Mouse (Mus musculus): ENCODE data around the gene 4833439L19Rik. TPM values are rescaled to one million over a fixed set of nuclear protein-coding genes. Genes with fewer than 3 reads are reported as not detected.
"Not testable (repeated sequence)": the region's sequence is repeated elsewhere in the genome, so short reads cannot be mapped to it uniquely, and the experiment has no call there.

The 4833439L19Rik gene
- 262 and 268 TPM in 2 replicates for polyA plus RNA-seq (2014; fragmentation: Nextera tagmentation; extraction: Ambion mirVana)

DNA sequence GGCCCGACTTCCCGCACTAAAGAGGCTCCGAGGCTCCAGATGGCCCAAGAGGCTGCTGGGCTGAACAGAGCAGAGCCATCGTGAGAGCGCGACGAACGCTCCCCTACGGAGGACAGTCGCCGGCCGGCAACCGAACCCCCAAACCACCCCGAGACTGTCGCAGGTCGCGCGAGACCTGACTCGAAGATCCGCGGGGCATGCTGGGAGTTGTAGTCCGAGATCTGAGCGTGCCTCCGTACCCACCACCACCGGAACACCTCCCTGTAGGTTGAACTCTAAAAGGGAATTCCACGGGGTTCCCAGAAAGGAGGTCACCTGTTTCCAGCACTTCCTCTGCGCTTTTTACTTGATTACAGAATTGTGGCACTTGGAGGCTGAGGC is at the start of gene 4833439L19Rik:
TSS of gene 4833439L19Rik (minus strand) at position 235 of the 381 bp plus-strand sequence.
- Histone ChIP-seq H3K4me1 (replicated peaks; ENCODE audit: control insufficient read depth, insufficient read depth, low read length) (no peaks in the 10 kb centered on the region), H3K9ac (ENCODE audit: low read depth, low read length) (peak within 1 kb of the TSS; percentile 99), H3K4me2 (replicated peaks; ENCODE audit: low read depth, low read length) (peak within 1 kb of the TSS; percentile 51), H3K27me3 (ENCODE audit: control insufficient read depth, insufficient read depth, low read length) (no peaks in the 10 kb centered on the region), H3K4me3 (ENCODE audit: low read depth, low read length) (peak within 1 kb of the TSS; percentile 99), H3K27ac (ENCODE audit: low read depth, low read length) (peak within 1 kb of the TSS; percentile 74), H3K9me3 (ENCODE audit: control insufficient read depth, low read length) (no peaks in the 10 kb centered on the region), H3K36me3 (ENCODE audit: control insufficient read depth, insufficient read depth, low read length) (no peaks in the 10 kb centered on the region)
- DNase-seq (ENCODE audit: low spot score) (peak; percentile 99), ATAC-seq (ENCODE audit: low FRiP score) (peak; percentile 91)
- 0% methylated on average over 24 of the region's 27 CpGs for WGBS

DNA sequence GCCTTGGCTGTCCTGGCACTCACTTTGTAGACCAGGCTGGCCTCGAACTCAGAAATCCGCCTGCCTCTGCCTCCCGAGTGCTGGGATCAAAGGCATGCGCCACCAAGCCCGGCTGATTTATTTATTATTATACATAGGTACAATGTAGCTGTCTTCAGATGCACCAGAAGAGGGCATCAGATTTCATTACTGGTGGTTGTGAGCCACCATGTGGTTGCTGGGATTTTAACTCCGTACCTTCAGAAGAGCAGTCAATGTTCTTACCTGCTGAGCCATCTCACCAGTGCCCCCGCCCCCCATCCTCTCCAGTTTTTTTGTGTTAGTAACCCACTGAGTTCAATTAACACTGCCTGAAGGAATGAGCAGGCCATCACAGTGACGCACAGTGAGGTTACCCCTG is 47.9 kb upstream of the 4833439L19Rik start:
- H3K27ac ChIP-seq (ENCODE audit: low read depth, low read length); ATAC-seq (ENCODE audit: low FRiP score); H3K4me3 ChIP-seq (ENCODE audit: low read depth, low read length); H3K9me3 ChIP-seq (ENCODE audit: control insufficient read depth, low read length); DNase-seq (ENCODE audit: low spot score); H3K9ac ChIP-seq (ENCODE audit: low read depth, low read length); H3K27me3 ChIP-seq (ENCODE audit: control insufficient read depth, insufficient read depth, low read length); H3K4me1 ChIP-seq (replicated peaks; ENCODE audit: control insufficient read depth, insufficient read depth, low read length); H3K36me3 ChIP-seq (ENCODE audit: control insufficient read depth, insufficient read depth, low read length); H3K4me2 ChIP-seq (replicated peaks; ENCODE audit: low read depth, low read length): not testable (repeated sequence)
- WGBS: 81% methylated on average over 8 of the region's 8 CpGs

DNA sequence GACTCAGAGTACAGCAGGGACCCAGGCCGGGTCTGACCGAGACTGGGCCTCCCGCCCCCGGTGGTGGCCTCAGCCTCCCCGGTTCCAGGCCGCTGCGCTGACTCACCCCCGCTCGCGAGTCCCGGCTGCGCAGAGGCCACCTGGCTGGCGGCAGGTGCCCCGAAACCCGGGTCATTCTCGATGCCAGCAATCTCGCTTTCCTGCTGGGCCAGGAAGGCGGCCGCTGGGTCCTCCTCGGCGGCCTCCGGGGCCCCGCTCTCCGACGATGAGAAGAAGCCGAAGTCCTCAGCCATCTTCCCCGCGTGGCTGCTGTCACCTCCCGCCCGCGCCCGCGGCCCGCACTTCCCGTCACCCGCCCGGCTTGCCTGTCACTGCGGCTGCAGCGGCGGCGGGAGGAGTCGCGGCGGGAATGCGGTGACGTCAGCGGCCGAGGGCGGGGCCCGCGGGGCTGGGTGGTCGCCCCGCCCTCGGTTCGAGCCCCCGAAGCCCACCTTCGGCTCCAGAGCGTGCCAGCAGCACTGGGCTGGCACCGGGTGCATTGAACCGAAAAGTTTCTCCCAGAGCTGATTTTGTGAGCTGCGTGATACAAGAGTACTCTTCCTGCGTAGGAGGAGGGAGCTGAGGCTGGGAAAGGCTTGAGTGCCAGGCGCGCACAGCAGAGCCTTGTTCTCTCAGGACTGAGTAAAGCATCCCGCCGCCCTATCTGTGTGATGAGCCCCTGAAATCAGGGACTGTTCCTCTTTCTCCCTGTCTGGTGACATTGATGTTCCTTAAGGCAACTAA is 45.9 kb upstream of the 4833439L19Rik start, which contains the start of gene Cltb:
TSS of gene Cltb (minus strand) at position 373 of the 783 bp plus-strand sequence.
- no peaks in the 10 kb centered on the region for H3K36me3 ChIP-seq (ENCODE audit: control insufficient read depth, insufficient read depth, low read length)
- H3K27me3 ChIP-seq (ENCODE audit: control insufficient read depth, insufficient read depth, low read length): no peaks in the 10 kb centered on the region

DNA sequence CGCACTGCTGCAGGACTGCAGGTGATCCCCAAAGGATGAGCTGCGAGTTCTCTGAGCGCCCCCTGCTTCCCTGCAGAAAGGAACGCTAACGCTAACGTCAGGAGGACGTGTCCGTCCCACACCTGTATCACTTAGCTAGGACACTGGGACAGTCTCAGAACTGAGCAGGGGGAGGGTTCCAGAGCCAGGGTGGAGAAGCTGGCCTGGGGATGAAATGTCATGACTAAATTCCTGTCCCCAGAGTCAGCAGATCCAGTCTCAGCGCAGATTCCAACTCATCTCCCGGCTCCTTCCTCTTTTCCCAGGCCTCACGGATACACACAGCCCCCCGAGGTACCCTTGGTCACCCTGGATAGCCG is 45.4 kb upstream of the 4833439L19Rik start:
- H3K27me3 ChIP-seq (ENCODE audit: control insufficient read depth, insufficient read depth, low read length): no peaks in the 10 kb centered on the region
- H3K4me3 ChIP-seq (ENCODE audit: low read depth, low read length): peak overlapping the region; percentile 57
- DNase-seq (ENCODE audit: low spot score) (no peak), ATAC-seq (ENCODE audit: low FRiP score) (no peak)
- H3K4me2 ChIP-seq (replicated peaks; ENCODE audit: low read depth, low read length): peak overlapping the region; percentile 80
- no peaks in the 10 kb centered on the region for H3K36me3 ChIP-seq (ENCODE audit: control insufficient read depth, insufficient read depth, low read length)
- no peaks in the 10 kb centered on the region; the same call in 1 of the 2 replicates for H3K4me1 ChIP-seq (replicated peaks; ENCODE audit: control insufficient read depth, insufficient read depth, low read length)
- 8% methylated on average over 10 of the region's 13 CpGs for WGBS
- H3K9me3 ChIP-seq (ENCODE audit: control insufficient read depth, low read length): no peaks in the 10 kb centered on the region
- peak overlapping the region; percentile 72 for H3K9ac ChIP-seq (ENCODE audit: low read depth, low read length)
- no peak overlapping the region for H3K27ac ChIP-seq (ENCODE audit: low read depth, low read length)

More for the DNA sequence above, 45.9 kb upstream of the 4833439L19Rik start, which contains the start of gene Cltb:
- Histone ChIP-seq H3K9ac (ENCODE audit: low read depth, low read length) (peak within 1 kb of the TSS; percentile 72), H3K4me2 (replicated peaks; ENCODE audit: low read depth, low read length) (peak within 1 kb of the TSS; percentile 80), H3K9me3 (ENCODE audit: control insufficient read depth, low read length) (no peaks in the 10 kb centered on the region), H3K4me3 (ENCODE audit: low read depth, low read length) (peak within 1 kb of the TSS; percentile 57), H3K4me1 (replicated peaks; ENCODE audit: control insufficient read depth, insufficient read depth, low read length) (no peaks in the 10 kb centered on the region; the same call in 1 of the 2 replicates), H3K27ac (ENCODE audit: low read depth, low read length) (no peak within 1 kb of the TSS)
- peak; percentile 73 for ATAC-seq (ENCODE audit: low FRiP score)
- peak; percentile 89 for DNase-seq (ENCODE audit: low spot score)
- WGBS: under 1% methylated on average over 54 of the region's 66 CpGs

DNA sequence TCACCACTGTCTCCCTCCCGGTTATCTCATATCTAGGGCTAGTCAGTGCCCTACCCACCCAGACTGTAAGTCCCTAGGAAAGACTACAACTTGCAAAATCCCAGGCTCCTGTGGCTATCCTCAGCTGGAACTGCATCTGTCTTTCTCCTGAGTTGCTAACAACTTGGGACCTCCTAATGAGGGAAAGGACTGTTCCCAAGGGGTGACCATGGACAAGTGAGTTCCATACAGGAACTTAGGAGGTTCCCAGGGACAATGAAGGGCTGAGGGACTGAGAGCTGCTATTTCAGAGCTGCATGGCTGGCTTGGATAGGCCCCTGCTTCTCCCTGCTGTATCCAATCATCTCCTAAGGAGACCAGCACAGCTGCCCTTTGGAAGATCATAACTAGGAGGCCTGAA is 44.1 kb upstream of the 4833439L19Rik start:
- H3K27ac ChIP-seq (ENCODE audit: low read depth, low read length): no peak overlapping the region
- no peak overlapping the region for H3K4me3 ChIP-seq (ENCODE audit: low read depth, low read length)
- no peaks in the 10 kb centered on the region; the same call in 1 of the 2 replicates for H3K4me1 ChIP-seq (replicated peaks; ENCODE audit: control insufficient read depth, insufficient read depth, low read length)
- H3K27me3 ChIP-seq (ENCODE audit: control insufficient read depth, insufficient read depth, low read length): no peaks in the 10 kb centered on the region
- WGBS: 33% methylated on average over 1 of the region's 1 CpGs
- no peaks in the 10 kb centered on the region for H3K9me3 ChIP-seq (ENCODE audit: control insufficient read depth, low read length)
- H3K36me3 ChIP-seq (ENCODE audit: control insufficient read depth, insufficient read depth, low read length): no peaks in the 10 kb centered on the region
- no peak overlapping the region for H3K9ac ChIP-seq (ENCODE audit: low read depth, low read length)
- H3K4me2 ChIP-seq (replicated peaks; ENCODE audit: low read depth, low read length): no peak overlapping the region
- ATAC-seq (ENCODE audit: low FRiP score): no peak
- DNase-seq (ENCODE audit: low spot score): no peak

DNA sequence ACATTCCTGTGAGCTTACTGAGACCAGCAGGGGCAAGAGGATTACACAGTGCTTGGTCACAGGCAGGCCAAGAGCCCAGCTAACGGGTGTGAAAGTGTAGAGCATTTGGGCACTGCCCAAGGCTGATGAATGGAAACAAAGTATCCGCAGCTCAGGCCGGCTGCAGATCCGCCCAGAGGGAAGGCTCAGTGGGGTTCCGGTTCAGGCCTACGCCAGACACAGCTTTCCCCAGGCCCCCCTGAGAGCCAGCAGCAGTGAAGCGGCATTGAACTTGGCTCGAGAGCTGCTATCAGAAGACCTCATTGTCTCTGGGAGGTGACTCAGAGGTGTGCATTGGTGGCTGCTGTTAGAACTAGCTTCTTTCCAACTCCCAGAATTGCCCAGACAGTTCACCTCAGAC is 43.4 kb upstream of the 4833439L19Rik start:
- DNase-seq (ENCODE audit: low spot score): no peak
- no peak overlapping the region; the same call in 1 of the 2 replicates for H3K9ac ChIP-seq (ENCODE audit: low read depth, low read length)
- no peak overlapping the region for H3K4me2 ChIP-seq (replicated peaks; ENCODE audit: low read depth, low read length)
- H3K4me3 ChIP-seq (ENCODE audit: low read depth, low read length): no peak overlapping the region
- no peaks in the 10 kb centered on the region for H3K27me3 ChIP-seq (ENCODE audit: control insufficient read depth, insufficient read depth, low read length)
- WGBS: 14% methylated on average over 8 of the region's 8 CpGs
- H3K9me3 ChIP-seq (ENCODE audit: control insufficient read depth, low read length): no peaks in the 10 kb centered on the region
- no peak for ATAC-seq (ENCODE audit: low FRiP score)
- no peaks in the 10 kb centered on the region; the same call in 1 of the 2 replicates for H3K4me1 ChIP-seq (replicated peaks; ENCODE audit: control insufficient read depth, insufficient read depth, low read length)
- H3K27ac ChIP-seq (ENCODE audit: low read depth, low read length): no peak overlapping the region
- H3K36me3 ChIP-seq (ENCODE audit: control insufficient read depth, insufficient read depth, low read length): no peaks in the 10 kb centered on the region

DNA sequence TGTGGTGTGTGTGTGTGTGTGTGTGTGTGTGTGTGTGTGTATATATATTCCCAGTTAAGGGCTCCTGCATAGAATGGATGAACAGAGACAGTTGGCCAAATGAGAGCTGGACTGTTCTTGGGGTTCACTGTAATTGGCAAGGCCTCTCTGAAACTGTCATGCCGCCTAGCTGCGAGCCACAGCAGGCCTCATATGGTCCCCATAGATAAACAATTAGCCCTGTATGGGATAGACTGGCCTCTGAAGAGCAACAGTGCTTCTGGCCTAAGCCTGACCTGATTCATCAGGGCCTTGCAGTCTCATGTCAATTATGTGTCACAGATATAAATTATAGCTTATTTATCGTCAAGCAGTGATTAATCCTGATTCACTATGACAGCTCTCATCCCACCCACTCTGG is 42.8 kb upstream of the 4833439L19Rik start:
- Histone ChIP-seq H3K4me2 (replicated peaks; ENCODE audit: low read depth, low read length) (no peak overlapping the region), H3K27me3 (ENCODE audit: control insufficient read depth, insufficient read depth, low read length) (no peaks in the 10 kb centered on the region)
- 79% methylated on average over 3 of the region's 3 CpGs for WGBS

DNA sequence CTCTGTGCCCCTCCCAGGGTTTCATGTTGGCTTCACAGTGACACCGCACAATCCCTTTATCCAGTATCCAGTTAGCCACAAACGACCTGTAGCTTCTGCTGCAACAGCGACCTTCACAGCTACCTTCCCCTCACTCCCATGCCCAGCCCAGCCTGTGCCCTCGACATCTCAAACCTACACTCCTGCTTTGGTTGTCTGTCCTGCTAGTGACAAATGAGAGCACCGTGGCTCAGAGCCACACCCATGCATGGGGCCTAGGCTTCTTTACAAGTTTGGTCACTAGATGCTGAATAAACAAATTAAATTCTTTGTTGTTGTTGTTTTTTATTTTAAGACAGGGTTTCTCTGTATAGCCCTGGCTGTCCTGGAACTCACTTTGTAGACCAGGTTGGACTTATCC is 42.0 kb upstream of the 4833439L19Rik start:
- Histone ChIP-seq H3K36me3 (ENCODE audit: control insufficient read depth, insufficient read depth, low read length) (no peaks in the 10 kb centered on the region), H3K9ac (ENCODE audit: low read depth, low read length) (no peak overlapping the region), H3K4me3 (ENCODE audit: low read depth, low read length) (no peak overlapping the region), H3K9me3 (ENCODE audit: control insufficient read depth, low read length) (no peaks in the 10 kb centered on the region), H3K27ac (ENCODE audit: low read depth, low read length) (no peak overlapping the region), H3K4me2 (replicated peaks; ENCODE audit: low read depth, low read length) (no peak overlapping the region), H3K27me3 (ENCODE audit: control insufficient read depth, insufficient read depth, low read length) (no peaks in the 10 kb centered on the region), H3K4me1 (replicated peaks; ENCODE audit: control insufficient read depth, insufficient read depth, low read length) (no peaks in the 10 kb centered on the region; the same call in 1 of the 2 replicates)
- DNase-seq (ENCODE audit: low spot score) (no peak), ATAC-seq (ENCODE audit: low FRiP score) (no peak)
- 74% methylated on average over 5 of the region's 5 CpGs for WGBS

More for the DNA sequence above, 42.8 kb upstream of the 4833439L19Rik start:
- DNase-seq (ENCODE audit: low spot score) (no peak), ATAC-seq (ENCODE audit: low FRiP score) (no peak)
- no peak overlapping the region for H3K4me3 ChIP-seq (ENCODE audit: low read depth, low read length)
- no peak overlapping the region for H3K27ac ChIP-seq (ENCODE audit: low read depth, low read length)
- no peaks in the 10 kb centered on the region for H3K9me3 ChIP-seq (ENCODE audit: control insufficient read depth, low read length)
- no peaks in the 10 kb centered on the region; the same call in 1 of the 2 replicates for H3K4me1 ChIP-seq (replicated peaks; ENCODE audit: control insufficient read depth, insufficient read depth, low read length)
- H3K9ac ChIP-seq (ENCODE audit: low read depth, low read length): no peak overlapping the region
- H3K36me3 ChIP-seq (ENCODE audit: control insufficient read depth, insufficient read depth, low read length): no peaks in the 10 kb centered on the region

DNA sequence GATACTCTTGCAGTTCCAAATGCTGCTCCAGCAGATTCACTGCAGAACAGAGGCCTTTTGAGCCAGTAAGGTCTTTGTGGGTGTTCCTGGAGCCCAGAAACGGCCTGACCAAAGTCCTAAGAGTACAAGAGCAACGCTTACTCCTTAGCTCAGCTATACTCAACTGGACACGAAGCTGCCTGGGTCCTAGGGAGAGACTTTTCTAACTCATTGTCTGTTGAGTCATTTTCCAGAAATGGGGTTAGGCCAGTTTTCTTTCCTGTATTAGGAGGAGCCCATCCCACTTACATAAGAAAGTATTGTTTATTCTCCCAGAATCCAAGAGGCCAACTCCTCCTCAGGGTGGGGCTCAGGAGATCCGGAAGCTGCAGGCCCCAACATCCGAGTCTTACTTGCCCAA is 40.2 kb upstream of the 4833439L19Rik start:
- H3K4me3 ChIP-seq (ENCODE audit: low read depth, low read length): no peak overlapping the region
- H3K27me3 ChIP-seq (ENCODE audit: control insufficient read depth, insufficient read depth, low read length): no peaks in the 10 kb centered on the region
- H3K9me3 ChIP-seq (ENCODE audit: control insufficient read depth, low read length): no peaks in the 10 kb centered on the region
- H3K9ac ChIP-seq (ENCODE audit: low read depth, low read length): no peak overlapping the region
- no peak for DNase-seq (ENCODE audit: low spot score)
- H3K4me1 ChIP-seq (replicated peaks; ENCODE audit: control insufficient read depth, insufficient read depth, low read length): no peaks in the 10 kb centered on the region; the same call in 1 of the 2 replicates
- no peak overlapping the region for H3K27ac ChIP-seq (ENCODE audit: low read depth, low read length)
- WGBS: 79% methylated on average over 5 of the region's 5 CpGs
- no peak overlapping the region for H3K4me2 ChIP-seq (replicated peaks; ENCODE audit: low read depth, low read length)
- no peaks in the 10 kb centered on the region for H3K36me3 ChIP-seq (ENCODE audit: control insufficient read depth, insufficient read depth, low read length)
- ATAC-seq (ENCODE audit: low FRiP score): no peak
